Mouse (Mus musculus) C2C12 (cell line): Measurements from ENCODE around the gene Kdm2b. TPM values are rescaled to one million over a fixed set of nuclear protein-coding genes. Genes with fewer than 3 reads are reported as not detected.

Source experiments
- H3K27me3 ChIP-seq: one replicate; pipeline ENCODE4 v1.6.1; 2011; ENCODE audit not compliant: control insufficient read depth, insufficient read depth, insufficient read length
- H3K36me3 ChIP-seq: one replicate; pipeline ENCODE4 v1.6.1; 2011; ENCODE audit not compliant: control insufficient read depth, insufficient read depth
- H3K4me3 ChIP-seq: one replicate; pipeline ENCODE4 v1.5.1; 2011; ENCODE audit warnings: mild to moderate bottlenecking, control low read depth; ENCODE audit not compliant: poor library complexity, insufficient read depth, severe bottlenecking
- H3K79me2 ChIP-seq: one replicate; pipeline ENCODE4 v1.6.1; 2011; ENCODE audit not compliant: control insufficient read depth, insufficient read depth
- H3K79me3 ChIP-seq: one replicate; pipeline ENCODE4 v1.6.1; 2011; ENCODE audit warnings: low read depth, control low read depth
- H3ac ChIP-seq: one replicate; pipeline ENCODE3; 2011; ENCODE audit warnings: low read depth; ENCODE audit not compliant: control insufficient read depth, insufficient read length
- CEBPB ChIP-seq: IDR thresholded peaks from one replicate; pipeline ENCODE4 v1.6.1; 2011; ENCODE audit warnings: low read depth, mild to moderate bottlenecking, control low read depth, moderate library complexity
- CTCF ChIP-seq: IDR thresholded peaks from one replicate; pipeline ENCODE4 v1.5.1; 2011; ENCODE audit not compliant: control insufficient read depth, insufficient read depth, insufficient read length
- FOSL1 ChIP-seq: IDR thresholded peaks from one replicate; pipeline ENCODE4 v1.8.0; 2011; ENCODE audit warnings: mild to moderate bottlenecking, low read length; ENCODE audit not compliant: poor library complexity, insufficient read depth, severe bottlenecking
- MAX ChIP-seq: IDR thresholded peaks from one replicate; pipeline ENCODE4 v1.6.1; 2011; ENCODE audit warnings: mild to moderate bottlenecking, control low read depth
- MYOD1 ChIP-seq: IDR thresholded peaks from one replicate; pipeline ENCODE4 v1.6.1; 2011; ENCODE audit warnings: low read depth; ENCODE audit not compliant: control insufficient read depth, insufficient read length
- MYOG ChIP-seq: IDR thresholded peaks from one replicate; pipeline ENCODE4 v1.6.1; 2011; ENCODE audit not compliant: control insufficient read depth, insufficient read length; ENCODE audit errors: extremely low read depth
- USF1 ChIP-seq: IDR thresholded peaks from one replicate; pipeline ENCODE4 v1.6.1; 2011; ENCODE audit warnings: low read depth, mild to moderate bottlenecking, control low read depth, moderate library complexity
- polyA plus RNA-seq: library from polyadenylated mRNA; unstranded; fragments of >200 nt; fragmentation: generic; extraction: Trizol; gene quantifications from one replicate; pipeline ENCODE4 v1.2.1, GENCODE M21; 2012; ENCODE audit warnings: missing spikeins

Kdm2b gene
- polyA plus RNA-seq, 1 experiment: 15.3 TPM

DNA sequence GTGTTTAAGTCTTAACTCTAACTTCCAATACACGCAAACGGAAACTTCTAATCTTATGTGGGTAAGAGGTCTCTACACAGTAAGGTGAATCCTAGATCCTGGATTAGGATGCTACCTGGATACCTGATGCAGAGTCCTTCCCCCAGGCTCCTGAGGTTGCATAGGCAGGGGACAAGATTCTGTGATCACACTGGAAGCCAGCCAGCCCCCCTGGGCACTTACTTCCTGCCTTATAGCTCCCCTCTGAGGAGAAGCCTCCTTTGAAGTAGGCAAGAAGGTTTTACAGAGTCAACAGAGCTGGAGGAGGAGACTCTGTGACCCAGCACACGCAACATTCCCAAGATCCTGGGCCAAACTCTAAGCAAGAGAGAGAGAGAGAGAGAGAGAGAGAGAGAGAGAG is 63.3 kb downstream of the Kdm2b start:
- no peak overlapping the region for H3ac ChIP-seq
- no peak overlapping the region for H3K4me3 ChIP-seq
- TF ChIP-seq MAX (no peak), FOSL1 (no peak), MYOD1 (no peak), CTCF (no peak), CEBPB (no peak), MYOG (no peak), USF1 (no peak)
- no peaks in the 10 kb centered on the region for H3K79me3 ChIP-seq
- no peaks in the 10 kb centered on the region for H3K79me2 ChIP-seq
- no peaks in the 10 kb centered on the region for H3K27me3 ChIP-seq
- H3K36me3 ChIP-seq: no peaks in the 10 kb centered on the region

DNA sequence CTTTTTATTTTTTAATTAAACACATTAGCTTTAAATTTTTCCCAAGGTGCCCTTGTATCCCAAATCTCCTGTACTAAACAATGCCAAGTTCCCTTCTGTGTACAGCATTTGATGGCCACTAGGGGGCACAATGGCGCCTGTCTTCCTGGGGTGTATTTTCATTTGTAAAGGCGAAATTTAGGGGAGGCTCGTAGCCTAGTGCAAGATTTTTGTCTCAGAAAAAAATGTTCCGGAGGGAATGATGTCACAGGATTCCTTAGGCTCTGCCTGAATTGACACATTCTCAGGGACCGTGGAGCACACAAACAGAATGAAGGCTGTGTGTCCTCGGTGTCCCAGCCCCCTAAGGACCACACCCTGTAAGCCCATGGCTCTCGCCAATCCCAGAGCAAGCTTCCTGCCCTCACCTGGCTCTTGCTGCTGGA is 64.1 kb downstream of the Kdm2b start:
- Histone ChIP-seq H3K36me3 (no peaks in the 10 kb centered on the region), H3ac (no peak overlapping the region), H3K79me2 (no peaks in the 10 kb centered on the region), H3K79me3 (no peaks in the 10 kb centered on the region), H3K4me3 (no peak overlapping the region), H3K27me3 (no peaks in the 10 kb centered on the region)
- TF ChIP-seq CTCF: peak; percentile 66
- no peak for TF ChIP-seq FOSL1

DNA sequence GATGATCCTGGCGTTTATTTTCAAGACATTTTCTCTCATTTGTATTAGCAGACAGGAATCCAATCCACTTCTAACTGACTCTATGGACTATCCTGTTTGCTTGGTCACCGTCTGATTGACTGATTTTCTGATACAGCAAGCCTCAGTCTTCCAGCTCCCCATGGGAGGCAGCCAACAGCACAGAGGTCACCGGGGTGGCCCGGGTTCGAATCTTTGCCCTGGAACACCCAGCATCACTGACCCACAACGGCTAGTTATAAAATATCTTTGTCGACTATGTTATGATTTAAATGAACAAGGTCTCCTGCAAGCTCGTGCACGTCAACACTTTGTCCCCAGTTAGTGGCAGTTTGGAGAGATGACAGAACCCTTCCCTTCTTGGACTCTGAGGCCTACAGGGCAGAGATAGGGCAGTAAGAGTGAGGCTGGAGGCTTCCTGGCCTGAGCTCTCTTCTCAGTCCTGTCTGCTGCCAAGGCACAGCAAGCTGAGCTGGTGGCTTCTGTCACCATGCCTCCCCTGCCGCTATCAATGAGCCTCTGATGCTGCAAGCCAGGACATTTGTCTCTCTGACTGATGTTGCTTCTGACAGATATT is 65.7 kb downstream of the Kdm2b start:
- Histone ChIP-seq H3K4me3 (no peak overlapping the region), H3K79me3 (no peaks in the 10 kb centered on the region), H3ac (no peak overlapping the region), H3K36me3 (no peaks in the 10 kb centered on the region), H3K27me3 (no peaks in the 10 kb centered on the region), H3K79me2 (no peaks in the 10 kb centered on the region)
- TF ChIP-seq MYOG (no peak), CTCF (no peak), FOSL1 (no peak), USF1 (no peak), CEBPB (no peak), MYOD1 (no peak), MAX (no peak)

DNA sequence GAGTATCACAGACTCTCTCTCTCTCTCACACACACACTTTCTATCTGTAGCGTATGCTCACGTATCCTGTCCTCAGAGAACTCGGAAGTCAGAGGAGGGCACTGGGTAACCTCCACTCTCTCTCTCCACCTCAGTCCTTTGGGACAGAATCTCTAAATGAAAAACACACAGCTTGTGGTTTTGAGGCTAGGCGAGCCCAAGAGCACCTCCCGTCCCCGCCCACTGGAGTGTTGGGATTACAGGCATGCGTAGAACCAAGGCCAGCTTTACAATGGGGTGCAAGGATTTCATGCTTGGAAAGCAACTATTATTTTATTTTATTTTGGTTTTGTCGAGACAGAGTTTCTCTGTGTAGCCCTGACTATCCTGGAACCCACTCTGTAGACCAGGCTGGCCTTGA is 67.7 kb downstream of the Kdm2b start:
- Histone ChIP-seq H3K79me2 (no peaks in the 10 kb centered on the region), H3K36me3 (no peaks in the 10 kb centered on the region), H3ac (no peak overlapping the region), H3K4me3 (no peak overlapping the region), H3K79me3 (no peaks in the 10 kb centered on the region), H3K27me3 (no peaks in the 10 kb centered on the region)
- TF ChIP-seq MYOD1: no peak
- no peak for TF ChIP-seq MYOG
- TF ChIP-seq FOSL1: no peak
- no peak for TF ChIP-seq CEBPB
- no peak for TF ChIP-seq CTCF
- no peak for TF ChIP-seq MAX

DNA sequence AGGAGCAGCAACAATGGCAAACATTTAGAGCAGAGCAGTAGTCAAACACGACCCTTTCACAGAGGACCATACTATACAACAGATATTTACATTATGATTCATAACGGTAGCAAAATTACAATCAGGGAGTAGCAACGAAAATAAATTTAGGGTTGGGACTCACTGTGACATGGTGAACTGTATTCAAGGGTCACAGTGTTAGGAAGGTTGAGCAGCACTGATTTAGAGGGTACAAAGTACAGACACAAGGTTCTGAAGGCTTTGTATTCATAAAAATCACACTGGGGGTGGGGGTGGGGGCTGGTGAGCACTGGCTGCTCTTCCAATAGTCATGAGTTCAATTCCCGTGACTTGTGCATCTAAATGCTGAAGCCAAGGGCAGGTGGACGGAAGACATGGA is 69.1 kb downstream of the Kdm2b start:
- Histone ChIP-seq H3K27me3 (no peaks in the 10 kb centered on the region), H3K79me2 (no peaks in the 10 kb centered on the region), H3ac (no peak overlapping the region), H3K79me3 (no peaks in the 10 kb centered on the region), H3K36me3 (no peaks in the 10 kb centered on the region), H3K4me3 (no peak overlapping the region)
- TF ChIP-seq MYOD1 (no peak), MAX (no peak), CEBPB (no peak), USF1 (no peak), FOSL1 (no peak), MYOG (no peak), CTCF (no peak)

DNA sequence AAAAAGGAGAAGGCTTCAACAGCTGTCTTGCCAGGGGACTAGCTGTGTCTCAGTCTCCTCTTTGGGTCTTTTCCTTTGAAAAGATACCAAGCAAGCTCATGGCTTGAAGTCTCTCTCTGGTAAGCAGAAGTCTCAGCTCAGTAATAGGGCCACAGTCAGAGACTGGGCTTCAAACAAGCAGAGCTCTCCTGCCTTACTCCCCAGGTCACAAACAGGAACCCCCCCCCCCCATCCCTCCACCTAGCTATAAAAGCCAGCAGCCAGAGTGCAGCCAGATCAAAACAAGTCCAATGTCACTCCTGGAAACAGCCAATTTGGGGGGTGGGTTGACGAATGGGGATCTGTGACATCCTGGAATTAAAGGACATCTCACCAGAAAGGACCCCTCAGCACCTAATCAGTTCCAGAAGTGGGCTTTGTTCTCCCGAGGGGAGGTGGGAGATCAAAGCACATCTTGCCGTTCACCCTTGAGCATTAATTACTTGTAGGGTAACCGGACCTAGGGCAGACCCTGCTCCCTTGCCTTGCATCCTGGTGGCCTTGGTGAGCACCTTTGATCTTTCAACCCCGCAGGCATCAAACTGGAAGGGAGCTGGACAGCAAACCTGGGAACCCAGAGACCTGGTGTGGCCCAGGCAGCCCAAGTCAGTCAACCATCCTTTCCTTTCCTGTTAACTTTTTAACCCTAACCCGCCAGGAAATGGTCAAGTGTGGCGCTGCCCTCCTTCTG is 71.5 kb downstream of the Kdm2b start:
- Histone ChIP-seq H3K79me2 (no peaks in the 10 kb centered on the region), H3ac (no peak overlapping the region), H3K4me3 (no peak overlapping the region), H3K79me3 (no peaks in the 10 kb centered on the region), H3K36me3 (no peaks in the 10 kb centered on the region), H3K27me3 (no peaks in the 10 kb centered on the region)
- no peak for TF ChIP-seq USF1
- TF ChIP-seq MAX: no peak
- TF ChIP-seq CEBPB: no peak
- no peak for TF ChIP-seq MYOG
- TF ChIP-seq FOSL1: no peak
- TF ChIP-seq CTCF: no peak
- TF ChIP-seq MYOD1: no peak
